Mouse (Mus musculus) heart, adult 9 months (tissue): ENCODE data around the gene Fam229b.

Experiments
- DNase-seq, 2 experiments: peaks; one replicate each; pipeline ENCODE4 v3.0.0; 2022; ENCODE audit warnings: low spot score in 2 of 2

The Fam229b gene

GRCm38 (mm10) chr10:39133462-39134310 lies at the start of gene Fam229b, which contains the start of gene Tube1:
Fam229b (minus strand) TSS chr10:39133914.
Tube1 (plus strand) TSS chr10:39133976.
- peak; percentile 89 to 90 for DNase-seq

- DNase-seq = peak in 1 of 2 experiments; percentile 26
Measured at GRCm38 (mm10) chr10:39176981-39177380, 43.3 kb upstream of the Fam229b start.

- DNase-seq = peak; percentile 70 to 77
Measured at GRCm38 (mm10) chr10:39173077-39173476, 39.4 kb upstream of the Fam229b start.

GRCm38 (mm10) chr10:39172540-39172931 lies 38.8 kb upstream of the Fam229b start:
- peak in 1 of 2 experiments; percentile 32 for DNase-seq

- DNase-seq = peak; percentile 87 to 92
Measured at GRCm38 (mm10) chr10:39171603-39172539, 38.2 kb upstream of the Fam229b start.

- peak; percentile 83 to 91 for DNase-seq
Measured at GRCm38 (mm10) chr10:39171134-39171533, 37.4 kb upstream of the Fam229b start.

- DNase-seq = no peak
Measured at GRCm38 (mm10) chr10:39170706-39171105, 37.0 kb upstream of the Fam229b start.

- peak in 1 of 2 experiments; percentile 35 for DNase-seq
Measured at GRCm38 (mm10) chr10:39170181-39170580, 36.5 kb upstream of the Fam229b start.

- DNase-seq = no peak
Measured at GRCm38 (mm10) chr10:39169642-39170041, 35.9 kb upstream of the Fam229b start.

- no peak for DNase-seq
Measured at GRCm38 (mm10) chr10:39167611-39168010, 33.9 kb upstream of the Fam229b start.

GRCm38 (mm10) chr10:39165632-39166115 lies 32.0 kb upstream of the Fam229b start:
- DNase-seq = peak; percentile 12 to 18

GRCm38 (mm10) chr10:39163694-39164093 lies 30.0 kb upstream of the Fam229b start, which contains the start of gene Ccn6:
Ccn6 (minus strand) TSS chr10:39163794.
- no peak for DNase-seq

- no peak for DNase-seq
Measured at GRCm38 (mm10) chr10:39162666-39163484, 29.2 kb upstream of the Fam229b start.

GRCm38 (mm10) chr10:39161406-39161805 lies 27.7 kb upstream of the Fam229b start:
- no peak for DNase-seq

GRCm38 (mm10) chr10:39158306-39158705 lies 24.6 kb upstream of the Fam229b start:
- DNase-seq = no peak

- DNase-seq = no peak
Measured at GRCm38 (mm10) chr10:39157321-39157720, 23.6 kb upstream of the Fam229b start.

- DNase-seq = no peak
Measured at GRCm38 (mm10) chr10:39156719-39157118, 23.0 kb upstream of the Fam229b start.

- DNase-seq = no peak
Measured at GRCm38 (mm10) chr10:39142216-39142615, 8.5 kb upstream of the Fam229b start.

- DNase-seq = no peak
Measured at GRCm38 (mm10) chr10:39141401-39141800, 7.7 kb upstream of the Fam229b start.

- DNase-seq = no peak
Measured at GRCm38 (mm10) chr10:39140843-39141242, 7.1 kb upstream of the Fam229b start.

GRCm38 (mm10) chr10:39138761-39139160 lies 5.0 kb upstream of the Fam229b start:
- DNase-seq = no peak
